Mouse (Mus musculus) right cerebral cortex, postnatal 14 days (tissue): ENCODE results near the gene Pecam1.

Source experiments
- DNase-seq: peaks from one replicate; pipeline ENCODE4 v3.0.0; 2022

The Pecam1 gene

GRCm38 (mm10) chr11:106687293-106687692 is 63.1 kb downstream of the Pecam1 start:
- no peak for DNase-seq

GRCm38 (mm10) chr11:106684027-106684426 is 66.4 kb downstream of the Pecam1 start:
- DNase-seq, result no peak

- no peak for DNase-seq
Measured at GRCm38 (mm10) chr11:106683345-106683744, 67.1 kb downstream of the Pecam1 start.

- no peak for DNase-seq
Measured at GRCm38 (mm10) chr11:106681138-106681537, 69.3 kb downstream of the Pecam1 start.

GRCm38 (mm10) chr11:106679874-106680273 is 70.6 kb downstream of the Pecam1 start:
- DNase-seq, result no peak

- DNase-seq, result peak; percentile 76
Measured at GRCm38 (mm10) chr11:106677910-106678591, 72.4 kb downstream of the Pecam1 start.

GRCm38 (mm10) chr11:106677331-106677730 is 73.1 kb downstream of the Pecam1 start:
- DNase-seq, result no peak

GRCm38 (mm10) chr11:106675875-106676274 is 74.6 kb downstream of the Pecam1 start:
- DNase-seq, result no peak

GRCm38 (mm10) chr11:106675201-106675726 is 75.2 kb downstream of the Pecam1 start:
- no peak for DNase-seq

- peak; percentile 48 for DNase-seq
Measured at GRCm38 (mm10) chr11:106674612-106675153, 75.7 kb downstream of the Pecam1 start.

GRCm38 (mm10) chr11:106673727-106674611 is 76.5 kb downstream of the Pecam1 start:
- no peak for DNase-seq

GRCm38 (mm10) chr11:106672919-106673505 is 77.4 kb downstream of the Pecam1 start:
- no peak for DNase-seq

GRCm38 (mm10) chr11:106671801-106672200 is 78.6 kb downstream of the Pecam1 start:
- DNase-seq, result no peak

GRCm38 (mm10) chr11:106670951-106671478 is 79.4 kb downstream of the Pecam1 start:
- no peak for DNase-seq

- no peak for DNase-seq
Measured at GRCm38 (mm10) chr11:106670266-106670665, 80.2 kb downstream of the Pecam1 start.

GRCm38 (mm10) chr11:106669873-106670173 is 80.6 kb downstream of the Pecam1 start:
- DNase-seq, result peak; percentile 25

- DNase-seq, result no peak
Measured at GRCm38 (mm10) chr11:106669102-106669872, 81.1 kb downstream of the Pecam1 start.

- no peak for DNase-seq
Measured at GRCm38 (mm10) chr11:106668336-106668735, 82.1 kb downstream of the Pecam1 start.

- no peak for DNase-seq
Measured at GRCm38 (mm10) chr11:106667855-106668254, 82.6 kb downstream of the Pecam1 start.

GRCm38 (mm10) chr11:106666470-106667107 is 83.8 kb downstream of the Pecam1 start:
- DNase-seq, result no peak

- no peak for DNase-seq
Measured at GRCm38 (mm10) chr11:106665841-106666240, 84.6 kb downstream of the Pecam1 start.

- no peak for DNase-seq
Measured at GRCm38 (mm10) chr11:106665328-106665727, 85.1 kb downstream of the Pecam1 start.
